Mouse (Mus musculus): Measurements from ENCODE around the gene Cetn4. TPM values are rescaled to one million over a fixed set of nuclear protein-coding genes. Genes with fewer than 3 reads are reported as not detected.

Gene Cetn4
- polyA plus RNA-seq (2021), result 27.9 TPM

- H3K27me3 ChIP-seq, result no peaks in the 10 kb centered on the region
- CTCF ChIA-PET, result interaction anchor here (1.2 to 1.4 kb wide), 3 partner anchors 10 to 102 kb away, joined by 3 to 7 read pairs (median 6); no protein-coding TSS in a partner anchor
- POLR2A ChIA-PET, result interaction anchor here (0.9 kb wide), 1 partner anchor 107 kb away, joined by 3 read pairs; the partner anchor contains the start of genes Nudt6 and Spata5
- no peak for TF ChIP-seq CTCF (IDR thresholded peaks at IDR 0.05)
- ATAC-seq (peak; percentile 96), DNase-seq (ENCODE audit: low read depth, low spot score) (peak; percentile 91)
- in situ Hi-C loops (cut with MboI; ENCODE audit: low pct_unique_long_range_greater_than_20kb), result no loop called here
These were observed at the start of gene Cetn4, which contains the start of gene Bbs12 for GRCm38 (mm10) chr3:37312370-37312941. Gene Cetn4, minus strand, starts transcription at chr3:37312708. Gene Bbs12, plus strand, starts transcription at chr3:37312554.

GRCm38 (mm10) chr3:37360729-37361128 is 48.2 kb upstream of the Cetn4 start:
- ChIA-PET POLR2A (interaction anchor here (0.6 to 1.0 kb wide), 2 partner anchors 49 to 416 kb away, joined by 3 to 9 read pairs; no protein-coding TSS in a partner anchor), CTCF (interaction anchor here (1.1 to 1.7 kb wide), 3 partner anchors 22 to 783 kb away, joined by 3 read pairs; no protein-coding TSS in a partner anchor)
- no peaks in the 10 kb centered on the region for H3K27me3 ChIP-seq
- no peak for TF ChIP-seq CTCF (IDR thresholded peaks at IDR 0.05)
- in situ Hi-C loops (cut with MboI; ENCODE audit: low pct_unique_long_range_greater_than_20kb), result no loop called here
- ATAC-seq (peak; percentile 80), DNase-seq (ENCODE audit: low read depth, low spot score) (peak; percentile 82)

- ChIA-PET POLR2A (interaction anchor here (0.6 to 1.2 kb wide), 3 partner anchors 16 to 1692 kb away, joined by 4 to 6 read pairs (median 4); no protein-coding TSS in a partner anchor), CTCF (interaction anchor here (1.0 to 1.9 kb wide), 4 partner anchors 10 to 74 kb away, joined by 3 to 5 read pairs (median 3); no protein-coding TSS in a partner anchor)
- TF ChIP-seq CTCF (IDR thresholded peaks at IDR 0.05), result no peak
- in situ Hi-C loops (cut with MboI; ENCODE audit: low pct_unique_long_range_greater_than_20kb), result no loop called here
- no peaks in the 10 kb centered on the region for H3K27me3 ChIP-seq
- peak; percentile 90 for ATAC-seq
- DNase-seq (ENCODE audit: low read depth, low spot score), result peak; percentile 73
These were observed 42.2 kb upstream of the Cetn4 start for GRCm38 (mm10) chr3:37354737-37355136.

GRCm38 (mm10) chr3:37353951-37354481 is 41.5 kb upstream of the Cetn4 start:
- no peak for TF ChIP-seq CTCF (IDR thresholded peaks at IDR 0.05)
- CTCF ChIA-PET, result interaction anchor here (1.1 to 1.9 kb wide), 4 partner anchors 9 to 73 kb away, joined by 3 to 5 read pairs (median 3); no protein-coding TSS in a partner anchor
- ATAC-seq (peak; percentile 18), DNase-seq (ENCODE audit: low read depth, low spot score) (no peak)
- no peaks in the 10 kb centered on the region for H3K27me3 ChIP-seq
- POLR2A ChIA-PET, result interaction anchor here (0.6 to 0.8 kb wide), 2 partner anchors 48 to 1693 kb away, joined by 4 to 6 read pairs; no protein-coding TSS in a partner anchor
- in situ Hi-C loops (cut with MboI; ENCODE audit: low pct_unique_long_range_greater_than_20kb), result no loop called here

GRCm38 (mm10) chr3:37350386-37350785 is 37.9 kb upstream of the Cetn4 start:
- no peak for DNase-seq (ENCODE audit: low read depth, low spot score)
- in situ Hi-C loops (cut with MboI; ENCODE audit: low pct_unique_long_range_greater_than_20kb), result no loop called here

GRCm38 (mm10) chr3:37349166-37349548 is 36.6 kb upstream of the Cetn4 start:
- DNase-seq (ENCODE audit: low read depth, low spot score) (no peak), ATAC-seq (no peak)
- no peaks in the 10 kb centered on the region for H3K27me3 ChIP-seq
- ChIA-PET CTCF (interaction anchor here (0.6 to 3.0 kb wide), 5 partner anchors 13 to 65 kb away, joined by 3 to 10 read pairs (median 4); no protein-coding TSS in a partner anchor), POLR2A (interaction anchor here (0.6 kb wide), 1 partner anchor 40 kb away, joined by 3 read pairs; no protein-coding TSS in a partner anchor)
- no peak for TF ChIP-seq CTCF (IDR thresholded peaks at IDR 0.05)
- in situ Hi-C loops (cut with MboI; ENCODE audit: low pct_unique_long_range_greater_than_20kb), result no loop called here

More at GRCm38 (mm10) chr3:37350386-37350785, 37.9 kb upstream of the Cetn4 start:
- no peak for TF ChIP-seq CTCF (IDR thresholded peaks at IDR 0.05)
- CTCF ChIA-PET, result interaction anchor here (0.9 to 3.0 kb wide), 4 partner anchors 9 to 33 kb away, joined by 3 to 10 read pairs (median 4); no protein-coding TSS in a partner anchor
- POLR2A ChIA-PET, result interaction anchor here (0.5 kb wide), 1 partner anchor 63 kb away, joined by 4 read pairs; no protein-coding TSS in a partner anchor
- H3K27me3 ChIP-seq, result no peaks in the 10 kb centered on the region
- no peak for ATAC-seq

- in situ Hi-C loops (cut with MboI; ENCODE audit: low pct_unique_long_range_greater_than_20kb), result no loop called here
- H3K27me3 ChIP-seq, result no peaks in the 10 kb centered on the region
- TF ChIP-seq CTCF (IDR thresholded peaks at IDR 0.05), result no peak
- ATAC-seq (peak; percentile 67), DNase-seq (ENCODE audit: low read depth, low spot score) (no peak)
- ChIA-PET CTCF (interaction anchor here (0.6 to 3.0 kb wide), 4 partner anchors 14 to 66 kb away, joined by 3 to 10 read pairs (median 6); no protein-coding TSS in a partner anchor), POLR2A (no interaction called here)
These were observed 36.0 kb upstream of the Cetn4 start, which contains the start of gene Fgf2 for GRCm38 (mm10) chr3:37348221-37349165. Gene Fgf2, plus strand, starts transcription at chr3:37348346.

GRCm38 (mm10) chr3:37347671-37348070 is 35.2 kb upstream of the Cetn4 start:
- no peak for TF ChIP-seq CTCF (IDR thresholded peaks at IDR 0.05)
- no peak for DNase-seq (ENCODE audit: low read depth, low spot score)
- ChIA-PET POLR2A (no interaction called here), CTCF (interaction anchor here (1.9 to 3.0 kb wide), 2 partner anchors 23 to 67 kb away, joined by 7 to 10 read pairs; no protein-coding TSS in a partner anchor)
- ATAC-seq, result no peak
- H3K27me3 ChIP-seq, result no peaks in the 10 kb centered on the region
- in situ Hi-C loops (cut with MboI; ENCODE audit: low pct_unique_long_range_greater_than_20kb), result no loop called here

- POLR2A ChIA-PET, result no interaction called here
- CTCF ChIA-PET, result interaction anchor here (5.6 kb wide), 1 partner anchor 73 kb away, joined by 69 read pairs; no protein-coding TSS in a partner anchor
- ATAC-seq (no peak), DNase-seq (ENCODE audit: low read depth, low spot score) (no peak)
- no peaks in the 10 kb centered on the region for H3K27me3 ChIP-seq
- in situ Hi-C loops (cut with MboI; ENCODE audit: low pct_unique_long_range_greater_than_20kb), result no loop called here
- no peak for TF ChIP-seq CTCF (IDR thresholded peaks at IDR 0.05)
These were observed 30.3 kb upstream of the Cetn4 start for GRCm38 (mm10) chr3:37342811-37343210.

Measured in Patski (cell line).